Mouse (Mus musculus) retina, adult 2 months (tissue): Measurements from ENCODE around the gene Neurl3.

Source experiments
- DNase-seq: peaks from one replicate; pipeline ENCODE4 v3.0.0-alpha.2; 2012; ENCODE audit warnings: low read depth, low spot score

Gene Neurl3

DNA sequence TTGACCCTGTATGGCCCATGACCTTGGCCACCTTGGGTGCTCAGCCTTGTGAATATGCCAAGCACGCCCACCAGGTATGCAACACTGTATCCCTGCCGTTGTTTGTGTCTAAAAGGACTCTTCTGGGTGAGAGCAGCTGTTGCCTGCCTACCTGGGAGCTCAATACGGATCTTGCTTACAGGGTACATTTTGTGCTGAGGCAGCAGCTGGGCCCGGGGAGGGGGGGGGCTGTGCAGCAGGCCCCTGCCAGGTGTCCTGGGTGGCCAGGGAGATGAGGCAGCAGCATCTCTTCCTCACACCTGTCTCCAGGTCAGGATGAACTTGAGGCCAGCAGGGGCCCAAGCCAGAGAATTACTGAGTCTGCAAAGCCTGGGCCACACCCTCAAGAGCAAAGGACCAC lies 23.6 kb upstream of the Neurl3 start:
- no peak for DNase-seq

DNA sequence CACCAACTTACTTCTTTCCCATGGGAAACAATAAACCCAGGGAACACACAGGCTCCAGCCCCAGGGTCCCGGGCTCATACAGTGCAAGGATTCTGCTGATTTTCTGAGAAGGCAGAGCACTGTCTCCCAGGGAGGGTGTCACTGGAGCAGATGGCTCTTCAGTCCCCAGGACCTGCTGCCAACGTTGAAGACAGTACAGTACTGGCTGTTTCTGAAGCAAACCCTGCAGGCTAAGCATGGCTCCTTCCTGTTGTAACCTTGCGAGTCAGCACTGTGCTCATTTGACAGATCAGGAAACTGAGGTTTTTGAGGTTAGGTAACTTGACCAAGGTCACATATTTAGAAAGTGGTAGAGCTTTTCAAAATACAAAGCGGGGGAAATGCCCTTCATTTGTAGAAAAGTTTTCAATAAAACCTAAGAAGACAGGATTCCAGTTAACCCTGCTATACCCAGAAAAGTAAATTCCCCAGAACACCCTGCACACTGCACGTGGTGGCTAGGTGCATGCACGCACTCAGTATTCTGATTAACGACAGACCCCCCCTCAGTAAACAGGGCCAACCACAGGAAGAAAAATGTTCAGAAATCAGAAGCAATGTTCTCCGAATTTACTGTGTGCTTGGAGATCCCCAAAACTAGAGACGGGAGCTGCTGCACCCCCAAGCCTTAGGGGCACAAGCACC lies 22.1 kb upstream of the Neurl3 start:
- no peak for DNase-seq

DNA sequence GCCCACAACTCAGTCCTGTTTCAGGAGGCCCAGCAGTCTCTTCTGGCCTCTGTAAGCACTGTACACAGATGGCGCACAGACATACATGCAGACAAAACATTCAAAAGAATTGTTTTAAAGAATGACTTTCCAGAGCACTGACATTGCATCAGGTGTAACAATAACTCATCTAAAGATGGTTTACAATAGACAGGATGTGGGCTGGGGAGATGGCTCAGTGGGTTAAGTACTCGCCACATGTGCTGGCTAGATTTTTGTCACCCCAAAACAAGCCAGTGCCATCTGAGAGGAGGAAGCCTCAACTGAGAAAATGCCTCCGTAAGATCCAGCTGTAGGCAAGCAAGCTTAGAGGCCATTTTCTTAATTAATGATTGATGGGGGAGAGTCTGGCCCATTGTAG lies 19.9 kb upstream of the Neurl3 start:
- DNase-seq = no peak

DNA sequence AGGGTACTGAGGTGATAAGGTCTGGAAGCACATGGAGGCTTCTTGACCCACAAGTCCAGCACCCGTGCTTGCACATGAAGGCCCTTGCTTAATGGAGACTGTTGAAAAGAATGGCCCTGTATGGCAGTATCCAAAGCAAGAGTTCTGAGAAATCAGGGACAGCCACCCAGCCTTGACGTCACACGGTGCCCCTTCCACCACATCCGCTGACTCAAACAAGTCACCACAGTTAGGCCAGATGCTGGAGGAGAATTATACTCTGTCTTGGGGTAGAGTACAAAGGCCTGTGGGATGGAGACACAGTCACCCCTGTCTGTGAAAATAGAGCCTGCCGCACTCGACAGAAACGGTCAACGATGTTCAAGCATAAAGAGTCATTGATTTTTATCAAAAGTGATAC lies 19.0 kb upstream of the Neurl3 start:
- DNase-seq = no peak

DNA sequence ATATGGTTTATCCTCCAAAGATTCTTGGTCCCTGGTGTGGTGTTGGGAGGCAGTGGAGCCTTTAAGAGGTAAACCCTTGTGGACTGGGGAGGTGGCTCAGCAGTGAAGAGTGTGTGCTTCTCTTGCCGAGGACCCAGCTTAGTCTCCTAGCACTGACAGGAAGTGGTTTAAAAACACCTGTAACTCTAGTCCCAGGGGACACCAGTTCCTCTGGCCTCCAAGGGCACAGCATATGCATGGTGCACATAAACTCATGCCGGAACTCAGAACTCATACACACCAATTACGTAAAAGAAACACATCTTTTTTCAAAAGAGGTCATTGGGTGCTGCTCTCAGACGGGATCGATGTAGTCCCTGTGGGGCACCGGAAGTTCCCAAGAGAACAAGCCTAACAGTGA lies 7.4 kb upstream of the Neurl3 start:
- DNase-seq = no peak

DNA sequence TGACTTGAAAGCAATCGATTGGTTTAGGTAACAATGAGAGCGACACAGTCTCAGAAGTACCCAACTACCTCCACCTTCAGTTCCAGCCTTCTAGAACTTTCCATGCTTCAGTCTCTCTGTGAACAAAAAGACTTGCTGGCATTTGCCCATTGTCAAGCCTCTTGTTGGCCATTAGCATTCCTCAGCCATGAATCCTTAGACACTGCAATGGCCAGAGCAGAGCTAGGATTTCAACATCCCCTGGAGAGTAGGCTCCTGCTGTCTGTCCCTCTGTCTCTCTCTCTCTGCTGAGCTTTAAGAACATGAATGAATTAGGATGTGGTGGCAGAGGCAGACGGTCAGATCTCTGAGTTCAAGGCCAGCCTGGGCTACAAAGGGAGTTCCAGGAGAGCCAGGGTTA lies 6.5 kb upstream of the Neurl3 start:
- no peak for DNase-seq

DNA sequence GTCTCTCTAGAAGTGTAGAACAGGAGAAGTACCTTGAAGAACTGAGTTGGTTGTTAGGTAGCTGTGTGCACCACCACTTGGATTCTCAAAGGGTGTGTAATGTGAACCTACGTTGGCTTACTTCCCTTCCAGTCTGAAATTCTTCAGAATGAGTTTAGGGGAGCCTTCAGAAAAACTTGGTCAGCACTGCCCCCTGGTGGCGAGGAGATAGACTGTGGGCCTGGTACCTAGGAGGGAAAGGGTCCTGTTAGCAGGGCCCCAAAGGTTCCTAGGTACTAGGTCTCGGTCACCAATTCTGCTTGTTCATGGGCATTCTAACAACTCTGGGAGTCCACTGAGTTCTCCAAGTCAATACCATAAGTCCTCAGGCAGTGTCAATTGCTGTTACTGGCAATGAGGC lies 4.7 kb upstream of the Neurl3 start:
- peak; percentile 45 for DNase-seq

DNA sequence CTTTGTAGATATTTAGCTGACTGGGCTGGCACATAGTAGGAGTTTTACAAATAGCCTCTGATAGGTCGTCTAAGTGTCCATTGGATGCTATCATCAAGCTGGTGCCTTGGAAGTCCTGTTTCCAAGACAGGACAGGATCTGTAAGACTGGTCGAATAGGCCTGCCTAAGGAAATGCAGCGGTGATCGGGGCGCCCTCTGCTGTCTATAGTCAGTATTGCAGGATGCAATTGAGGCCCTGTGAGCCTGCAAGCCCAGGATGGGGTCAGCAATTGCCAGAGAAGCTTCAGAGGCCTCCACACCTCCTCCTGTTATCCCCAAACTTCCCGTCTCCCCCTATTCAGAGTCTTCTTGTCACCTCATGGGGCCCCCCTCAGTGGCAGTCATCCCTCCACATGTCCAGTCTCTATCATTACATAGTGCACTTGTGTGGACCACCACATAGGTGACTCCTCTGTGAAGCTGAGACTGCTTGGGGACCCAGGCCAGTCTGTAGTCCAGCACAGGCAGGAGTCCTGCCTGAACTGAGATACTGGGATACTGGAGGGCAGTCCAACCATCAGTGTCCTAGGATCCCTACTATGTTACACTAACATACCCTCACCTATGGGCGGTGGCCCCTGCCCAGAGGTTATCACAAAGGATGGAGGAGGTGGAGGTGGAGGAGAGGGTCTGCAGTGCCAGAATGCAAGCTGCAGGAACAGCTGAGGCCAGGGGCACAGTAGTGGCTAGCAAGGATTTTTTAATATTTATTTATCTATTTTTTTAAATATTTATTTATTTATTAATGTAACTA lies 3.0 kb upstream of the Neurl3 start:
- DNase-seq = peak; percentile 39

DNA sequence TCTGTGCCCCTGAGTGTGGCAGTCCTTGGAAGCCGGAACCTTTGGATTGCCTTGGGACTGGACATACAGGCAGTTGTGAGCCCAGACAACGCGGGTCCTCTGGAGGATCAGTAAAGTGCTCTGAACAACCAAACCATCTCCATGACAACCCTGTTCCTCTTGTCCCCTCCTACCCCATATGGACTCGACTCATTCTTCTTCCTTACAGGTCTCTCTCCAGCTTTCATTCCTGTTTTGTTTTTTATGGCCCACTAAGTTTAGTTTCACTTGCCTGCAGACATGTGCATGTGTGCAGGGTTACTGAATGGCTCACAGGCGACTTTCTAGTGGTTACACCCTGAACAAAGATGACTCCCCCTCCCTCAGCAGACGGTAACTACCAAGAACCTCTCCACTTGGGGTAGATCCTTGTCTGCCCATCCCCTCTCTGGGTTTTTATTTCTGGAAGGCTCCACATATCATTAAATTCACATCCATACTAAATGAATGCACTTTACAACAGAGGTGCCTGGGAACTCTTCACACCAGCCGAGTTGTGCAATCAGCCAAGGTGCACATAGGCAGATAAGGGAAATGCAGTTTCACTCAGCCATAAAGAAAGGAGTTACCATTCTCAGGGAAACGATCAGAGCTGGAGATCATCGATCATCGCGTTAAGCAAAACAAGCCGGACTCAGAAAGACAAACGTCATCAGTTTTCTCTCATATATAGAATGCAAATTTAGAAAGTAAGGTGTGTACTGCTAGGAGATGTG lies 1.3 kb upstream of the Neurl3 start:
- no peak for DNase-seq

DNA sequence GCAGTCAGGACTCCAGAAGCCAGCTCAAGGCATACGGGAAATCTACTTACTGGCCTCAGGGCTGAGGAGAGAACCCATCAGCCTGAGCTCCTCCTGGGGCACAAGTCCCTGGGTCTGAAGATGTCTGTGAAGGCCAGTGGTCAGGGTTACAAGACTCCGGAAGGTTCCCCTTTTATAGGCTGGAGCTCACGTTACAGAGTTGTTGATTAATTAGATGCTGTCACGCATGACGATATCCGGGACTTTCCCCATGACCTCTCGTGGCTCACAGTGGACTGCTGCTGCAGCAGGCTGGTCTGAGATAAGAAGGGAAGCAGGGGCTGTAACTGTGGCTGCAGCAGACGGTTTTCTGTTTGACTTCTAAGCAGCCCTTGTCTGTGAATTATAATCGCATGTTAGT lies 1.2 kb downstream of the Neurl3 start:
- DNase-seq = no peak

DNA sequence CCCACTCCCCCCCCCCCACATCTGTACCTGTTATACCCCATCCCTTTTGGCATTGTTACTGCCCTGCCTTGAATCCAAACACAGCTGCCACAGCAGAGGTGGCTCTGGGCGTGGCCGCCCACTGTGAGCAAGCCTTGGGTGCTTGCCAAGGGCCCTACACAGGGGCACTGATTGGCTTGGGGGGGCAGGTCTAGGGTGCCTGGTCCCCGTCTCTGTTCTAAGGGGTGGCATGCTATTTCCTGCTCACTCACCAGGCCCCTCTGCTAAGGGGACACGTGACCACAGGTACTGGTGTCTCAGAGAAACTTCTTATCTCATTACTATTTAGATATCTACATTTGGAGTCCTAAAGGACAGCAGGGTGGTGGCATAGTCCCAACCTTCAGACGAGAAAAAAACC lies 1.9 kb downstream of the Neurl3 start:
- DNase-seq = no peak

DNA sequence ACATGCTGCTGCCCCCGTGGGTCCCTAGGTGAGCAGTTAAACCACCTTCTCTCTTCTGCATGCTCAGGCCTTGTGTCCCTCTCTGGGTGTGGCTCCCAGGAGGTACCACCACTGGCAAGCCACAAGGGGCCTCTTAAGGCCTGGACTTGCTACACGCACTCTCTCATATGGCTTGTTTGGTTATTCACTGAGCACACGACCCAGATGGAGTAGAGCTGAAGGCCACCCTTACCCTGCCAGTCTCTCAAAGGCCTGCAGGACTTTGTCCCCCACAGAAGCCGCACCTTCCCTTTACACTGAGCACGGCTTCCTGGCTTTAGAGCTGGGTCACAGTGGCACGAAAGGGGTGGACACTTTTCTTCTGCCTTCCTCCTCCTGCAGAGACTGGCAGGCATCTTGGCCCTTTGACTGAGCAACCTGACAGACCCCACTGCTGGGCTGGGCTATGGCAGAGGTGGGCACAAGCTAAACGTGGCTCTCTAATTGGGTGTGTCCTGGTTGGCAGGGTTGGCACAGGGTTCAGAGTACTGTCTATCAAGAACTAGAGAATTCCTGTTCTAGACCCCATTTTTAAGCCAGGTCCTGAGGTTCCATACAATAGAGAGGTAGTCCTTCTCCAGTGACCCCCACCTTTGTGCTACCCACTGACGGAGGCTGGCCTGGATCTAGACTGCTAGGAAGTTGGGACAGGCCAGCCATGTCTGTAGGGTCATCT lies 2.8 kb downstream of the Neurl3 start:
- DNase-seq = no peak

DNA sequence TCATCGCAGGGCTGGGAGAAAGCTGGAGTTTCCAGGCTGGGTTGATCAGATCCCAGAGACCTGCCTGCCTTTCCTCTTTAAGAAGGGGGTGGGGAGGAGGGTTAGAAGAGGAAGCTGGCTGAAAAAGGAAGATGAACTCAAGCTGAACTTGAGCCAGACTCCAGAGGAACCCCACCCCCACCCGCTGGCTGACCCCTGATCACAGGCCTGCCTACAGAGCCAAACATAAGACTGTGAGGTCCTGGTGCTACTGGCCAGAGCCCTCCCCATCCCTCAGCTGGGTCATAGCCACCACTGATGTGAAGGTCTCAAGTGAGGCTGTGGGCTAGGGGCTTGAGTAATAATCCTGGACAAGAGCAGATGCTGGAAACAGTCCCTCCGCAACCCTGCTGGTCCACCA lies 3.8 kb downstream of the Neurl3 start:
- no peak for DNase-seq

DNA sequence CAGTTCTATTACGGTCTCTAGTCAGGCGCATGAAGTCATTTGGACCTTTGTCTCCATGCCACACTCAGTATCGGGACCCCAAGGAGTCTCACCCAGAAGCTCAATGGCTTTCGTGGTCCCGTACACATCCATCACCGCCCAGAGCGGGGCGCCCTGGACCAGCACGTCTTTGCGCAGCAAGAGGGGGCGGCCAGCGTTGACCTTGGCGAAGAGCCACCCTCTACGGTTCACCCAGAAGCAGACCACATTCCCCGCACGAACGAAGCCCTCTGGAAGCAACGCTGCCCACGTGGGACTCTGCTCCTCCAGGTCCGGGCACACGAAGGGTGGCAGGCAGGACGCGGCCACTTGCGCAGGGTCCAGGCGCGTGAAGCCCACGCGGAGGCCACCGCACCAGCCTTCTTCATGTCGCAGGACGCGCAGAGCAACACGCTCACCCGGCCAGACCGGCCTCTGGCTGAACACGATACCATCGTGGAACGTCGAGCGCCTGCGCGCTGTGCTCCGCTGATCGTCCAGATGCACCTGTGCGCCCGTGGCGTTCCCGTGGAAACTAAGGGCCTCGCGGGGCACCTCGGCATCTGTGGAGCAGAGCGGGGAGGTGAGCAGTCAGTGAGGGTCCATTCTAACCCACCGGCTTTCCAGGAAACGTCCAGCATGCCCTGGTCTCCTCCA lies 5.2 kb downstream of the Neurl3 start:
- DNase-seq = no peak

DNA sequence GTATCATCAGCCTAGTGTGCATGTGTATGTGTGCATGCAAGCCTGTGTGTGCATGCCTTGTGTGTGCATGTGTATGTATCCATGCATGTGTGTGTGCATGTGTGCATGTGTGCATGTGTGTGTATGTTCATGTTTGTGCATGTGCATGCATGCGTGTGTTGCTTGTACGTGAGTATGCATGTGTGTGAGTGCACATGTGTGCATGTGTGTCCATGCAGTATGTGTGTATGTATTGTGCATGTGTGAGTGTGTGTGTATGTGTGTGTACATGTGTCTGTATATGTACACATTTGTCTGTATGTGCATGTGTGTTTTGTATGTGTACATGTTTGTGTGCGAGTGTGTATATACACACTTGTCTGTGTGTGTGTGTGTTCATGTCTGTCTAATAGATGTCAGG lies 6.9 kb downstream of the Neurl3 start:
- no peak for DNase-seq

DNA sequence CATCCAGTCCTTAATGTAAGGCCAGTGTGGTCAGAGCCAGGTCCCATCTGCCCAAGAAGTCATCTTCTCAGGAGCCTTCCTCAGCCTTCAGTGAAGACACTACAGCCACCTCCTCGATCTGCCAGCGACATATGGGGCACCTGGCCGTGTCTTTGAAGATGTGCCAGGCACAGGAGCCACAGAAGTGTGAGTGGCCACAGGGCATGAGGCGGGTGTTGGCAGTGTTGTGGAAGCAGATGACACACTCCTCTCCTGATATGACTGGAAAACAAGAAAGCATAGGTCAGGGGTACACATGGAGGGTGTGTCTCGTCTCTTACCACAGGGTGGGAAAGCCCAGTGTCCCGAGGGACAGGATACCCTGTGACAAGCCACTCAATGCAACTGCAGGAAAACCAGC lies 8.2 kb downstream of the Neurl3 start:
- DNase-seq = no peak

DNA sequence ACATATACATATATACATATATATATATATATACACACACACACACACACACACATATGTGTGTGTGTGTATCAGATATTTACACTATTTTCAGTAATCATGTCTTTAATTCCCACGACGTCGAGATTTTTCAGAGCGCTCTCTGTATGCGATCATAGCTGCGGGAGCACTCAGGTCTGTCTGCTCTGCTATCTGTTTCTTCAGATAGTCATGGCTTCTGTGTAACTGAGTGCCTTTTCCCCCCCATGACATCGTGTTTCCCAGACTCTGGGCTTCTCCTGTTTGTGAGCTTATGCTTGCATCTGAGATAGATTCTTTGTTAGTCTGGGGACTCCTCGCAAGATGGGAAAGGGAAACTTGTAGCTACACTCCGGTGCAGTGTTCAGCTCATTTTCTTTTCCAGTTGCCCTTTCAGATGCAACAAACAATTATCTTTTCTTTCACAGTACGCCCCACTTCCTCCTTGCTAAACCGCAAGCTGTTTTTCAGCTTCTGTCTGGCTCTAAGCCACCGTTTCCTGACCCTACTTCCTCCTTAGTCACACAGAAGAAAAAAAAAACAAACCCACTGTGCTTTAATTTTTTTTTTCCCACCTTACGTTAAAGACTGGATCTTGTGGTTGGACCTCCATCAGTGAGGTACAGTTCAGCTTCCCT lies 10.5 kb downstream of the Neurl3 start:
- no peak for DNase-seq

DNA sequence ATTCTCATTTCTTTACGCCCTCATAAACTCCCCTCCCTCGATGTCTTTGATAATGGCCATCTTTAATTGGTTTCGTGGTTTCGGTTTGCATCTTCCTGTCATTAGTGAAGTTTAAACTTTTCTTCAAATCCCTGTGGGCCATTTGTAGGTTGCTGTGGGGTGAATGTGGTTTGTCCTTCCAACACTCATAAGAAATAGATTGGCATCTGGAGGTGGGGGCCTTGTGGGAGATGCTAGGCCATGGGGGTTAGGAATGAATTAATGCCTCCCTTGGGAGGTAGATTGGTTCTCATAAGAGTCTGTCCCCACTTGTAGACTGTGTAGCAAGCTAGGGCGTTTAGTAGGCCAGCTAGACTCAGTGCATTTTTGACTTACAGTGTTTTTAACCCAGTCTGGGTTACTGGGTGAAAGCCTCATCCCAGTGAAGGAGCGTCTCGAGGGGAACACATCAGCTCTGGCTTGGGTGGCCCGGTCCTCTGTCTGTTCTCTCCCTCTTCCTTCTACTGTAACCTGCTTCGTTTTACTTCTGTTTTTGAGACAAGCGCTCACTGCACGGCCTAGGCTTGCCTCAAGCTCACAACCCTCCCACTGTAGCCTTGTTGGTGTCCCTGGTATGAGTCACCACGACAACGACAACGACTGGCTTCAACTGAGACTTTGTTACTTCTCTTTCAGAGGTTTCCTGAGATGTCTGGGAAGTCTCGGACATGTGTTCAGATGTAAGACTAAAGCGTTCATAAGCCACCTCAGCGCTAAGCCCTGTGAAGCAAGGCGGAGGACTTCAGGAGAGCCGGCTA lies 12.6 kb downstream of the Neurl3 start:
- DNase-seq = no peak

DNA sequence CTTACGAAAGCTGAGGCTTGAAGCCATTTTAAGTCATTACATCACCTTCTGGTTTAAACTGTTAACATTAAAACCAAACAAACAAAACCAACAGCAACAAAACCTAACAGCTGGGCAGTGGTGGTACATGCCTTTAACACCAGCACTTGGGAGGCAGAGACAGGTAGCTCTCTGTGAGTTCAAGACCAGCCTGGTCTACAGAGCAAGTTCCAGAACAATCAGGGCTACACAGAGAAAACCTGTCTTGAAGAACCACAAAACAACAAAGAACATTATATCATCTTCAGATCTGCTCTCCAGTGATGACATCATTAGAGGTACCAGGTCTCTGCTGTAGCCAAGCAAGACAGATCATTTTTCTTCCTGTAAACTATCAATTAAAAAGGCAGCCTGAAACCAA lies 14.1 kb downstream of the Neurl3 start:
- DNase-seq = no peak

DNA sequence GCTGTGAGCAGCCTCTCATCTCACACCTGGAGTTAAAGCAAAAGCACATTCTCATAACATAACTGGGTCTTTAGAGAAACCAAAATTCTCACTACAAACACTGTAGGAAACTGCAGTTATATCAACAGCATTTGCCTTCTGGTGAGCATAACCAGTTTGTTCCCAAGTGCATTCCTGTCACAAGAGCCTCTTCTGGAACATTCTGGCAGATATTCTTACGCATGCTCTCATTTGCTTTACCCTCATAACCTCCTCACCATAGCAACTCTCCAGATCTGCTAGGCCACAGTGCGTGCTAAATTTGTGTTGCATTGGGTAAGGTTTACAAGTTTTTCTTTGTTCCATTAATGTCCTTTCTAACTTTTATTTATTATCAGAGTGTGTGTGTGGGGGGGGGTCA lies 15.2 kb downstream of the Neurl3 start:
- no peak for DNase-seq
